Mouse (Mus musculus) myocyte (in vitro differentiated cells): ENCODE measurements around the gene Elp5.

ENCODE experiments used
- CEBPB ChIP-seq: IDR thresholded peaks from 2 replicates; pipeline ENCODE4 v1.6.1; 2011; ENCODE audit warnings: mild to moderate bottlenecking, moderate library complexity; ENCODE audit not compliant: poor library complexity, insufficient read depth, severe bottlenecking
- E2F4 ChIP-seq: IDR thresholded peaks from one replicate; pipeline ENCODE4 v1.6.1; 2011; ENCODE audit warnings: mild to moderate bottlenecking, control low read depth, moderate library complexity; ENCODE audit not compliant: insufficient read depth
- MAX ChIP-seq: IDR thresholded peaks from one replicate; pipeline ENCODE4 v1.6.1; 2011; ENCODE audit warnings: low read depth, mild to moderate bottlenecking, control low read depth
- MYOD1 ChIP-seq, 3 experiments: IDR thresholded peaks; one replicate each; pipeline ENCODE4 v1.6.1; 2011; ENCODE audit warnings: control low read depth in 2 of 3, low read depth in 2 of 3, mild to moderate bottlenecking in 2 of 3, moderate library complexity in 1 of 3; ENCODE audit not compliant: insufficient read length in 2 of 3, control insufficient read depth in 1 of 3
- MYOG ChIP-seq, 3 experiments: IDR thresholded peaks; one replicate each; pipeline ENCODE4 v1.6.1; 2011; ENCODE audit warnings: control low read depth in 2 of 3, low read depth in 2 of 3, mild to moderate bottlenecking in 2 of 3; ENCODE audit not compliant: insufficient read length in 2 of 3, control insufficient read depth in 1 of 3, insufficient read depth in 1 of 3
- POLR2A ChIP-seq: IDR thresholded peaks from one replicate; pipeline ENCODE4 v1.6.1; 2011; ENCODE audit warnings: low read depth, mild to moderate bottlenecking, control low read depth, moderate library complexity; ENCODE audit not compliant: insufficient read length
- POLR2AphosphoS2 ChIP-seq: IDR thresholded peaks from one replicate; pipeline ENCODE4 v1.6.1; 2011; ENCODE audit warnings: low read depth, control low read depth; ENCODE audit not compliant: insufficient read length
- REST ChIP-seq: IDR thresholded peaks from one replicate; pipeline ENCODE4 v1.6.1; 2011; ENCODE audit warnings: mild to moderate bottlenecking, control low read depth, moderate library complexity; ENCODE audit not compliant: insufficient read depth, insufficient read length
- TCF12 ChIP-seq: IDR thresholded peaks from one replicate; pipeline ENCODE4 v1.6.1; 2011; ENCODE audit warnings: mild to moderate bottlenecking, control low read depth; ENCODE audit not compliant: poor library complexity, insufficient read depth, severe bottlenecking
- TCF3 ChIP-seq: IDR thresholded peaks from one replicate; pipeline ENCODE4 v1.6.1; 2011; ENCODE audit warnings: low read depth, control low read depth; ENCODE audit not compliant: insufficient read length
- USF1 ChIP-seq: IDR thresholded peaks from one replicate; pipeline ENCODE4 v1.6.1; 2011; ENCODE audit warnings: low read depth, mild to moderate bottlenecking, control low read depth, moderate library complexity

- no peak for TF ChIP-seq POLR2A
- TF ChIP-seq REST, result no peak
- no peak for TF ChIP-seq MAX
- no peak for TF ChIP-seq USF1
- TF ChIP-seq TCF12, result no peak
- no peak for TF ChIP-seq CEBPB
- no peak for TF ChIP-seq TCF3
- TF ChIP-seq POLR2AphosphoS2, result no peak
- no peak for TF ChIP-seq MYOG (IDR thresholded peaks at IDR 0.05; ENCODE audit: control insufficient read depth in 1 of 3, insufficient read depth in 1 of 3, insufficient read length in 2 of 3, low read depth in 2 of 3)
- no peak for TF ChIP-seq E2F4
- no peak for TF ChIP-seq MYOD1 (IDR thresholded peaks at IDR 0.05; ENCODE audit: control insufficient read depth in 1 of 3, insufficient read length in 2 of 3, low read depth in 2 of 3)
Observed at GRCm38 (mm10) chr11:69936156-69936555, 46.2 kb downstream of the Elp5 start.
